Mouse (Mus musculus) heart, embryonic 12.5 days (tissue): ENCODE data around the gene Smarcd3. TPM values are rescaled to one million over a fixed set of nuclear protein-coding genes. Genes with fewer than 3 reads are reported as not detected.

Experiments used
- ATAC-seq: fragments of 200-750 bp; cut with Nextera tagmentation; 2 replicates; pipeline ENCODE4 v1.8.0; 2017; ENCODE audit warnings: moderate TSS enrichment, moderate library complexity; ENCODE audit not compliant: insufficient number of reproducible peaks, low FRiP score
- H3K27ac ChIP-seq: fragments of 300-500 bp; sonication (generic); 2 replicates; pipeline ENCODE4 v1.5.1; 2016; ENCODE audit warnings: mild to moderate bottlenecking, moderate library complexity; ENCODE audit not compliant: poor library complexity, severe bottlenecking
- H3K27me3 ChIP-seq: fragments of 300-500 bp; sonication (generic); replicated peaks from 2 replicates; pipeline ENCODE4 v1.6.1; 2016; ENCODE audit warnings: mild to moderate bottlenecking, moderate library complexity
- H3K36me3 ChIP-seq: fragments of 300-500 bp; sonication (generic); 2 replicates; pipeline ENCODE4 v1.6.1; 2016; ENCODE audit warnings: mild to moderate bottlenecking, moderate library complexity
- H3K4me1 ChIP-seq: fragments of 300-500 bp; sonication (generic); replicated peaks from 2 replicates; pipeline ENCODE4 v1.6.1; 2016; ENCODE audit warnings: mild to moderate bottlenecking
- H3K4me2 ChIP-seq: fragments of 300-500 bp; sonication (generic); 2 replicates; pipeline ENCODE4 v1.6.1; 2016; ENCODE audit warnings: mild to moderate bottlenecking, moderate library complexity
- H3K4me3 ChIP-seq: fragments of 300-500 bp; sonication (generic); 2 replicates; pipeline ENCODE4 v1.5.1; 2016; ENCODE audit warnings: mild to moderate bottlenecking
- H3K9ac ChIP-seq: fragments of 300-500 bp; sonication (generic); 2 replicates; pipeline ENCODE4 v1.6.1; 2016; ENCODE audit warnings: mild to moderate bottlenecking, moderate library complexity
- H3K9me3 ChIP-seq: fragments of 300-500 bp; sonication (generic); replicated peaks from 2 replicates; pipeline ENCODE4 v1.6.1; 2016; ENCODE audit warnings: mild to moderate bottlenecking, moderate library complexity
- WGBS: fragments of 180-500 bp; shearing (Covaris S2); methylation state at CpG from one replicate; pipeline ENCODE4 v1.1.7; 2016; 5-methylcytosine and 5-hydroxymethylcytosine counted together
- polyA plus RNA-seq: library from polyadenylated mRNA; unstranded; fragments of >200 nt; fragmentation: Nextera tagmentation; extraction: Ambion mirVana; gene quantifications from 2 replicates; pipeline ENCODE4 v1.2.1, GENCODE M21; 2016

Smarcd3 gene
- polyA plus RNA-seq, 1 experiment from 2014 or later = 86.4 TPM

DNA sequence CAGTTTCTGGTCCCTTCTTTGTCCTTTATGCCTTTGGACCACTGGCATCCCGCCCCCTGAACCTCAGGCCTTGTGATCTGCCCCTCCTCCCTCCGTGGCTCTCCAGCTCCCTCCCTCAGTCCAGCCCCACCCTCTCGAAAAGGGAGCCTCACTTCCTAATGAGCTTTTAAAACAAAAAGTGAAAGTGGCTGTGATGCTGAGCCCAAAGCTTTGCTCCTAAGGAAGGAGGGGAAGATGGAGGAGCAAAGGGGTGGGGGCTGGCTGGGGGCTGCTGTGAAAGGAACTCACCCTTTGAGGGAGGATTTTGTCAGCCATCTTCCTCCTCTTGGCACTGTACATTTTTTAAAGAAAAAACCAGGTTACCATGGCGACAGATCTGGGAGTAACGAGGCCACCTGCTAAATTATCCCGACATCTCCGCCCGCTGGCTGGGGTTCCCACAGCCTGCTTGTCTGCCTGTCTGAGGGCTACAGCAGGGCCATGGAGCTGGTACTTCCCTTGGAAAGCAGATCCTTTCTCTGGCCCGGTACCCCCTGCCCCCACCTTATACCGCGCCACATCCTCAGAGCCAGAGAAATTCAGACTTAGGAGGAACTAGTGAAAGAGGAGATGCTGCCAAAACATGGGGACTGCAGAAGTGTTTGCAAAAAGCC is 27.6 kb downstream of the Smarcd3 start:
- Histone ChIP-seq H3K9ac (peak overlapping the region; percentile 7; the same call in 1 of the 2 replicates), H3K36me3 (peaks cover 52% of the 10 kb centered on the region)

DNA sequence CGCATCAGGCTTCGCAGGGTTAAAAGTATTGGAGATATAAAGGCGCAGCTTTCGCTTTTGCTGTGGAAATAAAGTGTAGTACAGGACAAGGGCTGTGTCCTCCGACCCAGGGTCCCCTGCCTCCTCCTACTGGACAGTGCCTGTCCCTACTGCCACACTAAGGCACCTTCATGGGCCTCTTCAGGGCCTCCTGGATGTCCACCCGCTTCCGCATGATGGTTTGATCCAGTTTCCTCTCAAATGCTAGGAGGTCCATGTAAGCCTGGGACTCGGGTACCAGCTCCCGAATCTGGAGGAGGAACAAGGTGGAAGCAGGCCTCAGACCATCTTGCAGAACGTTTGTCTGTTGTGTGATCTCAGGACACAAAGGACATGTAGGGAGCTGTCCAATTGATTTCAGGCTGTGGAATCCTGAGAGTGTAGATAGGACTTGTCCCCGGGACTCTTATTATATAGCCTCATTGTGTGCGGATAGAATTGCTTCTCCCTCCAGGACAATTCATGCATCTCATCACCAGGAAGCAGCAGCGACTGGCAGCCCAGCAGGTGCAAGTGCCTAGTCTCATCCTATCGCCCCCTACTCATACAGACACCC is 28.3 kb downstream of the Smarcd3 start:
- Histone ChIP-seq H3K4me1 (peaks cover 60% of the 10 kb centered on the region), H3K9ac (no peak overlapping the region), H3K4me3 (no peak overlapping the region), H3K4me2 (no peak overlapping the region), H3K9me3 (no peaks in the 10 kb centered on the region), H3K27ac (no peak overlapping the region), H3K36me3 (peaks cover 60% of the 10 kb centered on the region), H3K27me3 (no peaks in the 10 kb centered on the region)
- 74% methylated on average over 14 of the region's 14 CpGs for WGBS
- ATAC-seq = no peak

More for the DNA sequence above, 27.6 kb downstream of the Smarcd3 start:
- H3K4me2 ChIP-seq = no peak overlapping the region
- peaks cover 53% of the 10 kb centered on the region for H3K4me1 ChIP-seq
- whole genome bisulfite sequencing = 53% methylated on average over 11 of the region's 11 CpGs
- no peak for ATAC-seq
- no peaks in the 10 kb centered on the region for H3K27me3 ChIP-seq
- H3K4me3 ChIP-seq = no peak overlapping the region
- H3K27ac ChIP-seq = no peak overlapping the region
- H3K9me3 ChIP-seq = no peaks in the 10 kb centered on the region

- H3K9me3 ChIP-seq = no peaks in the 10 kb centered on the region
- WGBS = 91% methylated on average over 5 of the region's 5 CpGs
- no peak overlapping the region for H3K27ac ChIP-seq
- H3K4me2 ChIP-seq = no peak overlapping the region
- peaks cover 55% of the 10 kb centered on the region for H3K4me1 ChIP-seq
- peaks cover 66% of the 10 kb centered on the region for H3K36me3 ChIP-seq
- no peak overlapping the region for H3K4me3 ChIP-seq
- no peak overlapping the region for H3K9ac ChIP-seq
- ATAC-seq = no peak
- no peaks in the 10 kb centered on the region for H3K27me3 ChIP-seq
Measured at GRCm38 (mm10) chr5:24595261-24595660, 28.9 kb downstream of the Smarcd3 start.

GRCm38 (mm10) chr5:24594346-24594745 is 29.9 kb downstream of the Smarcd3 start:
- ATAC-seq = no peak
- Histone ChIP-seq H3K9me3 (no peaks in the 10 kb centered on the region), H3K27ac (no peak overlapping the region), H3K4me2 (no peak overlapping the region), H3K4me1 (peaks cover 48% of the 10 kb centered on the region), H3K27me3 (no peaks in the 10 kb centered on the region), H3K36me3 (peaks cover 75% of the 10 kb centered on the region), H3K9ac (no peak overlapping the region), H3K4me3 (no peak overlapping the region)
- 90% methylated on average over 5 of the region's 5 CpGs for WGBS

DNA sequence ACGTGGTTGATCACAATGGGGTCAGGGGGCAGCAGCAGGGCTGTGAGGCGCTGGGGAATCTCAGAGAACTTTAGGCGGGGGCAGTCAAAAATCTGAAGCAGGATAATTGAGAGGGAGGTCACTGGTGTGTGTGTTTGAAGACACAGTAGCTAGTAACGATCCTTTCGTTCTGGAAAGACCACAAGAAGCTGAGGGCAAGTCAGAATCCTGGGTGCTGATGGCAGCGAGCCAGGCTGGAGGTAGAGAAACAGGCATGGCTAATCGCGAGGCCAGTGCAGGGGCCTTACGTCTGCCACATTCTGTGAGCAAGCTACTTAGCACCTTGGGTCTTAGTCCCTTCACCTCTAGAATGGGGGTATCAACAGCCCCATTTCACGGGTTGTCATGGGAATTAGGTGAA is 30.3 kb downstream of the Smarcd3 start:
- Histone ChIP-seq H3K9me3 (no peaks in the 10 kb centered on the region), H3K4me3 (no peak overlapping the region), H3K4me2 (no peak overlapping the region), H3K9ac (no peak overlapping the region), H3K27ac (no peak overlapping the region), H3K36me3 (peaks cover 79% of the 10 kb centered on the region), H3K4me1 (peaks cover 44% of the 10 kb centered on the region), H3K27me3 (no peaks in the 10 kb centered on the region)
- 70% methylated on average over 10 of the region's 10 CpGs for WGBS
- ATAC-seq = no peak

- H3K27ac ChIP-seq = no peak overlapping the region
- 81% methylated on average over 10 of the region's 10 CpGs for WGBS
- no peaks in the 10 kb centered on the region for H3K27me3 ChIP-seq
- no peaks in the 10 kb centered on the region for H3K9me3 ChIP-seq
- no peak for ATAC-seq
- H3K4me2 ChIP-seq = no peak overlapping the region
- peaks cover 86% of the 10 kb centered on the region for H3K36me3 ChIP-seq
- peaks cover 40% of the 10 kb centered on the region for H3K4me1 ChIP-seq
- no peak overlapping the region for H3K9ac ChIP-seq
- no peak overlapping the region for H3K4me3 ChIP-seq
Measured at GRCm38 (mm10) chr5:24593230-24593629, 31.0 kb downstream of the Smarcd3 start.

- Histone ChIP-seq H3K27ac (no peak overlapping the region), H3K4me1 (peaks cover 41% of the 10 kb centered on the region), H3K36me3 (peaks cover 89% of the 10 kb centered on the region), H3K27me3 (no peaks in the 10 kb centered on the region), H3K9ac (no peak overlapping the region), H3K9me3 (no peaks in the 10 kb centered on the region), H3K4me2 (no peak overlapping the region), H3K4me3 (no peak overlapping the region)
- no peak for ATAC-seq
- WGBS = 65% methylated on average over 21 of the region's 21 CpGs
Measured at GRCm38 (mm10) chr5:24592471-24593160, 31.6 kb downstream of the Smarcd3 start.

DNA sequence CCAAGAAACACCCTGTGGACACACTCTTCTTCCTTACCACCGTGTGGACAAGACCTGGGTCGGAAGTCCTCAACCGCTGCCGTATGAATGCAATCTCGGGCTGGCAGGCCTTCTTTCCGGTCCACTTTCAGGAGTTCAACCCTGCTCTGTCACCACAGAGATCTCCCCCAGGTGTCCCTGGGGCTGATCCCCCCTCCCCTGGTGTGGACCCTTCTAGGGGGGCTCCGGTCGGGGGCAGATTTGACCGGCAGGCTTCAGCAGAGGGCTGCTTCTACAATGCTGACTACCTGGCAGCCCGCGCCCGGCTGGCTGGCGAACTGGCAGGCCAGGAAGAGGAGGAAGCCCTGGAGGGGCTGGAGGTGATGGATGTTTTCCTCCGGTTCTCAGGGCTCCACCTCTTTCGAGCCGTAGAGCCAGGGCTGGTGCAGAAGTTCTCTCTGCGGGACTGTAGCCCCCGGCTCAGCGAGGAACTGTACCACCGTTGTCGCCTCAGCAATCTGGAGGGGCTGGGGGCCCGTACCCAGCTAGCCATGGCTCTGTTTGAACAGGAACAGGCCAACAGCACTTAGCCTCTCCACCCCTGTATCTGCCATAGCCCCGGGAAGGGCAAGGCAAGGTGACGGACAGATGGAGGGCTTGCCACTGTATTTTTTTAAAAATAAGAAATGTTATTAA is 32.3 kb downstream of the Smarcd3 start:
- 59% methylated on average over 24 of the region's 24 CpGs for WGBS
- no peak overlapping the region for H3K4me3 ChIP-seq
- H3K4me2 ChIP-seq = peak overlapping the region; percentile 32
- H3K9me3 ChIP-seq = no peaks in the 10 kb centered on the region
- H3K27me3 ChIP-seq = no peaks in the 10 kb centered on the region
- H3K36me3 ChIP-seq = peaks cover 87% of the 10 kb centered on the region
- H3K4me1 ChIP-seq = peaks cover 44% of the 10 kb centered on the region
- no peak overlapping the region for H3K27ac ChIP-seq
- H3K9ac ChIP-seq = 0 out of 2 replicates have a peak overlapping the region, but pooled peaks have one; percentile 19
- ATAC-seq = no peak

DNA sequence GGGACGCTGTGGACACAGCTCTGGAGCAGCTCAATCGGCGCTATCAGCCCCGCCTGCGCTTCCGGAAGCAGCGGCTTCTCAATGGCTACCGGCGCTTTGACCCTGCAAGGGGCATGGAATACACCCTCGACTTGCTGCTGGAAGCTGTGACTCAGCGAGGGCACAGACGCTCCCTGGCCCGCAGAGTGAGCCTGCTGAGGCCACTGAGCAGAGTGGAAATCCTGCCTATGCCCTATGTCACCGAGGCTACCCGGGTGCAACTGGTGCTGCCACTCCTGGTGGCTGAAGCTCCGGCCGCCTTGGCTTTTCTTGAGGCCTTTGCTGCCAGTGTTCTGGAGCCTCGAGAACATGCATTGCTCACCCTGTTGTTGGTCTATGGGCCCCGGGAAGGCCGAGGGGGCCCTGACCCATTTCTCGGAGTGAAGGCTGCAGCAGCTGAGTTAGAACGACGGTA is 32.9 kb downstream of the Smarcd3 start:
- Histone ChIP-seq H3K4me1 (peaks cover 37% of the 10 kb centered on the region), H3K36me3 (peaks cover 83% of the 10 kb centered on the region), H3K27me3 (no peaks in the 10 kb centered on the region), H3K9ac (0 out of 2 replicates have a peak overlapping the region, but pooled peaks have one; percentile 19), H3K27ac (0 out of 2 replicates have a peak overlapping the region, but pooled peaks have one; percentile 5), H3K9me3 (no peaks in the 10 kb centered on the region), H3K4me3 (no peak overlapping the region), H3K4me2 (peak overlapping the region; percentile 32)
- 29% methylated on average over 23 of the region's 23 CpGs for WGBS
- no peak for ATAC-seq

GRCm38 (mm10) chr5:24589511-24590500 is 34.4 kb downstream of the Smarcd3 start:
- Histone ChIP-seq H3K9ac (no peak overlapping the region), H3K27me3 (no peaks in the 10 kb centered on the region), H3K36me3 (peaks cover 68% of the 10 kb centered on the region), H3K9me3 (no peaks in the 10 kb centered on the region), H3K4me3 (no peak overlapping the region), H3K4me1 (peaks cover 35% of the 10 kb centered on the region), H3K4me2 (no peak overlapping the region), H3K27ac (no peak overlapping the region)
- ATAC-seq = no peak
- WGBS = 86% methylated on average over 20 of the region's 20 CpGs
